Mouse (Mus musculus): Measurements from ENCODE around the gene Tob2. TPM values are rescaled to one million over a fixed set of nuclear protein-coding genes. Genes with fewer than 3 reads are reported as not detected.

Tob2 gene
- polyA plus RNA-seq (2015; fragmentation: Nextera tagmentation; extraction: Ambion mirVana), result 25.3 and 28.6 TPM in 2 replicates

DNA sequence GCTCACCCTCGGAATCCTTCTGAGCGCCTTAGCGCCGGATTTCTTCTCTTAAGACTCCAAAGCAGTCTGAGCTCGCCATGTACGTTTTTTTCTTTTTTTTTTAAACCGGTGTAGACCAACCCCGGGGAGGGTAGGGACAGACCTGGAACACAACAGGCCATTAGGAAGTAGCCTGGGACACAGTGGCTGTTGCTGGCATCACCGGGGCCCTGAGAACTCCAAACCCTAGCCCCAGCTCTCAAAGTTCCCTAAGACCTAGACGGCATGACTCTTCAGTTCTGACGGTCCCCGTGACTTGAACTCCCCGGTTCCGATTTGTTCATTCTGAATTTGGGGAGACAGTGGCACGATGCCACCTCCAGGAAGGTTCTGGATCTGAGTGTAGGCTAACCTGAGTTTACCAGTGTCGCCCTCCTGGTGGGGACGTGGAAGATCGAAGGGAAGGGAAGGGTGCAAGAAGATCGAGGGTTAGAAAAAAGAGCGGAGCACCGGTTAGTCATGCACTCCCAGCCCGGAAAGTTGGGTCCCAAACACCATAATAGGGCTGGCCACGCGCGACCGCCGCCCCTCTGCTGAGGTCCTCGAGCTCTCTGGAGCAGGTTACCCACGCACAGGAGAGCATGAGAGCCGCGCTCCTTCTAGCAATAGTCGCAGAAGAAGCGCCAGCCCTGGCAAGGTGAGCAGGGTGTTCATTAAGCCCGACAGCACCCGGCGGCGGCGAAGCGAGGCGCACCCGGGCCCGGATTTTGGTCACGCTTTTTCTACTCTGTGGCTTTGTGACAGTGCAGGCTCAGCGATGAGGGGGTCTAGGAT is at the start of gene Tob2:
Tob2 (minus strand) TSS at position 280 of the 813 bp plus-strand sequence.
- H3K27ac ChIP-seq (ENCODE audit: low read length), result peak within 1 kb of the TSS; percentile 95
- WGBS, result under 1% methylated on average over 44 of the region's 44 CpGs
- peak within 1 kb of the TSS; percentile 95 for H3K9ac ChIP-seq (ENCODE audit: low read depth, low read length)
- H3K9me3 ChIP-seq (ENCODE audit: control insufficient read depth, low read length), result no peaks in the 10 kb centered on the region
- ATAC-seq, result peak; percentile 10
- no peaks in the 10 kb centered on the region for H3K27me3 ChIP-seq (replicated peaks; ENCODE audit: control insufficient read depth, insufficient read depth, low read length)
- H3K36me3 ChIP-seq (ENCODE audit: control insufficient read depth, insufficient read depth, low read length), result no peaks in the 10 kb centered on the region
- peak within 1 kb of the TSS; percentile 78 for H3K4me3 ChIP-seq (ENCODE audit: low read length)
- peaks cover 9% of the 10 kb centered on the region for H3K4me1 ChIP-seq (ENCODE audit: control insufficient read depth, insufficient read depth, low read length)
- peak within 1 kb of the TSS; percentile 87 for H3K4me2 ChIP-seq (ENCODE audit: low read depth, low read length)

DNA sequence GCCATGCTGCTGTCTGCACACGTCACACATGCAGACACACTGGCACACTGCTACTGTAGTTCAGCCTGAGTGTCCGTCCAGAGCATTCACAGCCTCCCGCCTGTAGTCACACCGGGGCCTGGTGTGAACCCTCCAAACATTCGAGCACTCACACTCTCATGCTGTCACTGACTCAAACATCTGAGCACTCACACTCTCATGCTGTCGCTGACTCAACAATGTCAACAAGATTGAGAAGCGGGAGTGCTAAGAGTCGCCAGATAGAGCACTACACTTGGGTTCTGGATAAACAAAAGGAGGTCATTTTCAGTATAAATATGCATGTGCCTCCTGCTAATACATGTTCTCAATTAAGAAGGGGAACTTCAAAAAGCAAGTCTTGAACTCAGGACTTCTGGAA is 49.4 kb upstream of the Tob2 start:
- no peaks in the 10 kb centered on the region for H3K4me1 ChIP-seq (ENCODE audit: control insufficient read depth, insufficient read depth, low read length)
- no peak overlapping the region for H3K27ac ChIP-seq (ENCODE audit: low read length)
- H3K27me3 ChIP-seq (replicated peaks; ENCODE audit: control insufficient read depth, insufficient read depth, low read length), result no peaks in the 10 kb centered on the region
- WGBS, result 86% methylated on average over 8 of the region's 8 CpGs
- no peak overlapping the region for H3K4me3 ChIP-seq (ENCODE audit: low read length)
- no peaks in the 10 kb centered on the region for H3K9me3 ChIP-seq (ENCODE audit: control insufficient read depth, low read length)
- no peak for ATAC-seq
- peaks cover 41% of the 10 kb centered on the region for H3K36me3 ChIP-seq (ENCODE audit: control insufficient read depth, insufficient read depth, low read length)
- H3K9ac ChIP-seq (ENCODE audit: low read depth, low read length), result no peak overlapping the region
- no peak overlapping the region for H3K4me2 ChIP-seq (ENCODE audit: low read depth, low read length)

DNA sequence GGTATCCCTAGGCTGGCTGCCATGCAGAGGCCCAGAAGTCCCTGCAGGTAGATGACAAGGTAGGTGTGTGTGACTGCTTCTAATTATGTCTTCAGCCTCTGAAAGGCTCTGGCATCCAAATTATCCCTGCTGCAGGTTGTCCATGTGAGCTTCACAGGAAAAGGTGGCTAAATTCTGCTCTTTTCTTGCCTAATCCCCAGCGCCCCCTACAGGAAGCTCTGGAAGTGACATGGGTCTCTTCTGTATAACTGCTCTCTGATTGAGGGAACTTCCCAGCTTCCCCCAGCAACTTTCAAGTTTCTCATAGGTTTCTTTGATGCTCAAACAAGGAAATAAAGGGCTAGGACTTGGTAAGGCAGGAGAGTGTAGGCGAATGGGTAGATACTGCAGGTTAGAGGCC is 46.3 kb upstream of the Tob2 start:
- no peak for ATAC-seq
- H3K4me2 ChIP-seq (ENCODE audit: low read depth, low read length), result no peak overlapping the region
- WGBS, result 45% methylated on average over 2 of the region's 2 CpGs
- no peak overlapping the region for H3K9ac ChIP-seq (ENCODE audit: low read depth, low read length)
- H3K36me3 ChIP-seq (ENCODE audit: control insufficient read depth, insufficient read depth, low read length), result peaks cover 34% of the 10 kb centered on the region
- H3K4me1 ChIP-seq (ENCODE audit: control insufficient read depth, insufficient read depth, low read length), result no peaks in the 10 kb centered on the region
- no peak overlapping the region for H3K27ac ChIP-seq (ENCODE audit: low read length)
- no peaks in the 10 kb centered on the region for H3K27me3 ChIP-seq (replicated peaks; ENCODE audit: control insufficient read depth, insufficient read depth, low read length)
- H3K4me3 ChIP-seq (ENCODE audit: low read length), result no peak overlapping the region
- no peaks in the 10 kb centered on the region for H3K9me3 ChIP-seq (ENCODE audit: control insufficient read depth, low read length)

GRCm38 (mm10) chr15:81898751-81899150 is 40.2 kb upstream of the Tob2 start:
- Histone ChIP-seq H3K27me3 (replicated peaks; ENCODE audit: control insufficient read depth, insufficient read depth, low read length) (no peaks in the 10 kb centered on the region), H3K36me3 (ENCODE audit: control insufficient read depth, insufficient read depth, low read length) (peaks cover 19% of the 10 kb centered on the region), H3K4me2 (ENCODE audit: low read depth, low read length) (no peak overlapping the region), H3K4me1 (ENCODE audit: control insufficient read depth, insufficient read depth, low read length) (peaks cover 15% of the 10 kb centered on the region), H3K9ac (ENCODE audit: low read depth, low read length) (no peak overlapping the region), H3K4me3 (ENCODE audit: low read length) (no peak overlapping the region), H3K27ac (ENCODE audit: low read length) (no peak overlapping the region), H3K9me3 (ENCODE audit: control insufficient read depth, low read length) (no peaks in the 10 kb centered on the region)
- WGBS, result 91% methylated on average over 2 of the region's 2 CpGs
- no peak for ATAC-seq

- peaks cover 15% of the 10 kb centered on the region for H3K4me1 ChIP-seq (ENCODE audit: control insufficient read depth, insufficient read depth, low read length)
- 63% methylated on average over 5 of the region's 5 CpGs for WGBS
Measured at GRCm38 (mm10) chr15:81897607-81898285, 39.1 kb upstream of the Tob2 start.

DNA sequence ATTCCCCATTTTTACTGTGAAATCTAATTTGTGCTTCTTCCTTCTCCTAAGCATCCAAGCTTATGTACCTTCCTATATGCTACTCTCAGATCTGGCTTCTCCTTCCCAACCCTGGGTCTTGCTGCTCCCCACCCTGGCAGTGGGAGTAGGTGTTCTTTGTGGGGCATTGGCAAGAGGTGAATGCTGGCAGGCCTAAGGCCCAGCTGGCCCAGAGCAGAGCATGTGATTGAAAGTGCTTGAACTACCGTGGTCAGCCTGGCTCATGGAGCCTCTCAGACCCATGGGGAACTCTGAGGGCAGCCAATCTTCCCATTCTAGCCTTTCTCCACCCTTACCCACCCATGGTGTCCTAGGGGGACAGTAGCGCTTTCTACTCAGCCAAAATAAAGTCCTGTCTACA is 37.8 kb upstream of the Tob2 start:
- WGBS, result 88% methylated on average over 2 of the region's 2 CpGs
- Histone ChIP-seq H3K4me2 (ENCODE audit: low read depth, low read length) (no peak overlapping the region), H3K27ac (ENCODE audit: low read length) (no peak overlapping the region), H3K36me3 (ENCODE audit: control insufficient read depth, insufficient read depth, low read length) (peaks cover 17% of the 10 kb centered on the region; the same call in 1 of the 2 replicates), H3K4me3 (ENCODE audit: low read length) (no peak overlapping the region), H3K4me1 (ENCODE audit: control insufficient read depth, insufficient read depth, low read length) (peaks cover 15% of the 10 kb centered on the region), H3K9ac (ENCODE audit: low read depth, low read length) (no peak overlapping the region), H3K27me3 (replicated peaks; ENCODE audit: control insufficient read depth, insufficient read depth, low read length) (no peaks in the 10 kb centered on the region), H3K9me3 (ENCODE audit: control insufficient read depth, low read length) (no peaks in the 10 kb centered on the region)
- ATAC-seq, result no peak

More at GRCm38 (mm10) chr15:81897607-81898285, 39.1 kb upstream of the Tob2 start:
- peaks cover 15% of the 10 kb centered on the region; the same call in 1 of the 2 replicates for H3K36me3 ChIP-seq (ENCODE audit: control insufficient read depth, insufficient read depth, low read length)
- peak overlapping the region; percentile 47; the same call in 1 of the 2 replicates for H3K27ac ChIP-seq (ENCODE audit: low read length)
- ATAC-seq, result peak; percentile 79
- no peaks in the 10 kb centered on the region for H3K27me3 ChIP-seq (replicated peaks; ENCODE audit: control insufficient read depth, insufficient read depth, low read length)
- H3K4me3 ChIP-seq (ENCODE audit: low read length), result no peak overlapping the region
- H3K4me2 ChIP-seq (ENCODE audit: low read depth, low read length), result peak overlapping the region; percentile 32; the same call in 1 of the 2 replicates
- no peaks in the 10 kb centered on the region for H3K9me3 ChIP-seq (ENCODE audit: control insufficient read depth, low read length)
- H3K9ac ChIP-seq (ENCODE audit: low read depth, low read length), result no peak overlapping the region

DNA sequence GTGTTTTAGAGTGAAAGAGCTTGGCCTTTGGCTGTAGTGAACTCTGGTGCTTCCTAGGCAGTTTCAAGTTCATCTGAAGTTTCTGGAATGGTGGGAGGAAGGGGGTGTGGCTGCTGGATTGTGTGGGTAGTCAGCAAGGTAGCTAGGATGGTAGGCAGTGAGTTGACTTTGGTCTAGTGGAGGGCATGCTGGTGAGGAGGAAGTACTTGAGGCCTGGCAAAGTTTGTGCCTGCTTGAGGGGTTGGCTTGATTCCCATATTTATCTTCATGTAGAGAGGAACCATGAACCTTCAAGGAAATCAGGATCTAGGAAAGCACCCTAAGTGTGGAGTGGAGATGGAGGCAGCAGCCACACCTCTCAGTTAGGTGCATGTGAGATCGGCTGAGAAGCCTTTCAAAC is 35.4 kb upstream of the Tob2 start:
- peaks cover 20% of the 10 kb centered on the region; the same call in 1 of the 2 replicates for H3K36me3 ChIP-seq (ENCODE audit: control insufficient read depth, insufficient read depth, low read length)

DNA sequence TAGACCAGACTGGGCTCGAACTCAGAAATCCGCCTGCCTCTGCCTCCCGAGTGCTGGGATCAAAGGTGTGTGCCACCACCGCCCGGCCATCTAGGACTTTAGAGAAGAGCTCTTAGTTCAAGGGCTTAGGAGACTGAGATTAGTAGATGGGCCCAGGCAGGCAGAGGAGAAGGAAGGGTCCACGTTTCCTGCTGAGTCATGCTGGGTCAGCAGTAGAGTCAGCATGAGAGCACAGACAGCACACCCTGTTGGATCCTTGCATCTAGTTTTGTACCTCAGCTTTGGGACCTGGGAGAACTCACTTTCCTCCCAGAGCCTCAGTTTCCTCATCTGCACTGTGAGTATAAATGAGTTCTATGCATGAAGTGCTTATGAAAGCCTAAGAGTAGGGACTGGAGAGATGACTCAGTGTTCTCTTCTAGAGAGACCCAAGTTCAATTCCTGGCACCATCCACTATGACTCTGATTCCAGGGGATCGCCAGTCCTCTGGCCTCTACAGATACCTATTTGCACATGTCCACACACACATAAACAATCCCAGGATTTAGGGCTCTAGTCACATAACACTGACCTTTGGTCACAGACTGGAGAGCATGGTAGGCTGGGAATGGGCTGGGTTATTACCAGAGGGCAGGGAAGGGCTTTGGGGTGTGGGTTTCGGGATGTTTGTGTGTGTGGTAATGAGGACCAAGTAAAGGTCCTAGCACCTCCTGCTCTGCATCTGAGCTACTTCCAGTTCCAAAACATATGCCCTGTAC is 33.4 kb upstream of the Tob2 start:
- H3K27ac ChIP-seq (ENCODE audit: low read length), result no peak overlapping the region
- H3K36me3 ChIP-seq (ENCODE audit: control insufficient read depth, insufficient read depth, low read length), result peaks cover 20% of the 10 kb centered on the region; the same call in 1 of the 2 replicates
- H3K4me3 ChIP-seq (ENCODE audit: low read length), result no peak overlapping the region
- H3K9me3 ChIP-seq (ENCODE audit: control insufficient read depth, low read length), result no peaks in the 10 kb centered on the region
- H3K4me2 ChIP-seq (ENCODE audit: low read depth, low read length), result no peak overlapping the region
- peak; percentile 29; the same call in 1 of the 2 replicates for ATAC-seq
- H3K9ac ChIP-seq (ENCODE audit: low read depth, low read length), result no peak overlapping the region
- H3K4me1 ChIP-seq (ENCODE audit: control insufficient read depth, insufficient read depth, low read length), result peaks cover 2% of the 10 kb centered on the region
- H3K27me3 ChIP-seq (replicated peaks; ENCODE audit: control insufficient read depth, insufficient read depth, low read length), result no peaks in the 10 kb centered on the region
- WGBS, result 80% methylated on average over 8 of the region's 8 CpGs

More for the DNA sequence above, 35.4 kb upstream of the Tob2 start:
- 79% methylated on average over 1 of the region's 1 CpGs for WGBS
- Histone ChIP-seq H3K4me3 (ENCODE audit: low read length) (no peak overlapping the region), H3K4me1 (ENCODE audit: control insufficient read depth, insufficient read depth, low read length) (peaks cover 15% of the 10 kb centered on the region), H3K9ac (ENCODE audit: low read depth, low read length) (no peak overlapping the region), H3K4me2 (ENCODE audit: low read depth, low read length) (no peak overlapping the region), H3K9me3 (ENCODE audit: control insufficient read depth, low read length) (no peaks in the 10 kb centered on the region), H3K27me3 (replicated peaks; ENCODE audit: control insufficient read depth, insufficient read depth, low read length) (no peaks in the 10 kb centered on the region), H3K27ac (ENCODE audit: low read length) (peak overlapping the region; percentile 42; the same call in 1 of the 2 replicates)
- ATAC-seq, result no peak

All from intestine, embryonic 16.5 days (tissue).